Mouse (Mus musculus) regulatory T cell (primary cell): ENCODE results near the gene Iqcf4.

Experiments used
- in situ Hi-C: fragments of 300-600 bp; cut with MboI, MseI; formaldehyde crosslinking; loops from one replicate; pipeline ENCODE4 v1.15.1; 2025; ENCODE audit warnings: high pct_unique_total_duplicates

The Iqcf4 gene

GRCm38 (mm10) chr9:106519433-106519832 is 51.4 kb downstream of the Iqcf4 start:
- in situ Hi-C loops, result no loop called here
